Mouse (Mus musculus) limb, embryonic 14.5 days (tissue): ENCODE measurements around the gene Foxs1. TPM values are rescaled to one million over a fixed set of nuclear protein-coding genes. Genes with fewer than 3 reads are reported as not detected.

Experiments used
- ATAC-seq: fragments of 200-750 bp; cut with Nextera tagmentation; 2 replicates; pipeline ENCODE4 v1.8.0; 2017; ENCODE audit warnings: low read depth, moderate number of reproducible peaks, moderate TSS enrichment; ENCODE audit not compliant: low FRiP score
- DNase-seq: peaks from one replicate; pipeline ENCODE4 v3.0.0-alpha.2; 2015; ENCODE audit warnings: low spot score
- H3K27ac ChIP-seq: fragments of 300-500 bp; sonication (generic); replicated peaks from 2 replicates; pipeline ENCODE4 v1.5.1; 2014; ENCODE audit warnings: low read depth, mild to moderate bottlenecking, low read length, moderate library complexity, mixed read lengths
- H3K27me3 ChIP-seq: fragments of 300-500 bp; sonication (generic); 2 replicates; pipeline ENCODE4 v1.6.1; 2014; ENCODE audit warnings: low read length, mixed read lengths; ENCODE audit not compliant: control insufficient read depth, insufficient read depth
- H3K36me3 ChIP-seq: fragments of 300-500 bp; sonication (generic); 2 replicates; pipeline ENCODE4 v1.6.1; 2014; ENCODE audit warnings: mild to moderate bottlenecking, low read length, moderate library complexity, mixed read lengths; ENCODE audit not compliant: control insufficient read depth, insufficient read depth
- H3K4me1 ChIP-seq: fragments of 300-500 bp; sonication (generic); 2 replicates; pipeline ENCODE4 v1.6.1; 2014; ENCODE audit warnings: antibody characterized with exemption, low read length, mixed read lengths; ENCODE audit not compliant: control insufficient read depth, insufficient read depth
- H3K4me2 ChIP-seq: fragments of 300-500 bp; sonication (generic); replicated peaks from 2 replicates; pipeline ENCODE4 v1.6.1; 2014; ENCODE audit warnings: low read depth, mild to moderate bottlenecking, low read length, moderate library complexity; ENCODE audit not compliant: severe bottlenecking
- H3K4me3 ChIP-seq: fragments of 300-500 bp; sonication (generic); replicated peaks from 2 replicates; pipeline ENCODE4 v1.5.1; 2014; ENCODE audit warnings: low read length
- H3K9ac ChIP-seq: fragments of 300-500 bp; sonication (generic); 2 replicates; pipeline ENCODE4 v1.6.1; 2014; ENCODE audit warnings: mild to moderate bottlenecking, low read depth, low read length, moderate library complexity; ENCODE audit not compliant: severe bottlenecking
- H3K9me3 ChIP-seq: fragments of 300-500 bp; sonication (generic); 2 replicates; pipeline ENCODE4 v1.6.1; 2016; ENCODE audit warnings: low read length; ENCODE audit not compliant: control insufficient read depth
- POLR2A ChIP-seq: fragments of 200-500 bp; IDR thresholded peaks from 2 replicates; pipeline ENCODE4 v1.8.0; 2012; ENCODE audit warnings: inconsistent platforms, mild to moderate bottlenecking, moderate library complexity, borderline replicate concordance; ENCODE audit not compliant: insufficient read depth, insufficient read length; ENCODE audit errors: extremely low read depth
- WGBS: fragments of 180-500 bp; shearing (Covaris S2); extraction: QIAGEN DNeasy Blood & Tissue Kit; methylation state at CpG from one replicate; pipeline ENCODE4 v1.1.7; 2014; 5-methylcytosine and 5-hydroxymethylcytosine counted together
- polyA plus RNA-seq, 2 experiments: library from polyadenylated mRNA; depleted of rRNA in 1 of 2; stranded (reverse) in 1 of 2; unstranded in 1 of 2; fragments of >200 nt; fragmentation: Nextera tagmentation in 1 of 2; extraction: Ambion mirVana in 1 of 2; gene quantifications; 2 replicates each; pipeline versions ENCODE4 v1.2.1 to v1.2.3; 2012 to 2014

Foxs1 gene
- polyA plus RNA-seq, 2 experiments: 2.2 to 2.9 TPM

- no peaks in the 10 kb centered on the region for H3K27me3 ChIP-seq
- no peaks in the 10 kb centered on the region for H3K9me3 ChIP-seq
- WGBS: 93% methylated on average over 2 of the region's 3 CpGs
- no peak for DNase-seq
- no peak overlapping the region for H3K9ac ChIP-seq
- H3K4me1 ChIP-seq: peaks cover 9% of the 10 kb centered on the region
- no peak for ATAC-seq
- H3K4me2 ChIP-seq: no peak overlapping the region
- H3K36me3 ChIP-seq: no peaks in the 10 kb centered on the region
- H3K4me3 ChIP-seq: no peak overlapping the region
- no peak overlapping the region for H3K27ac ChIP-seq
- TF ChIP-seq POLR2A: no peak
Observed at GRCm38 (mm10) chr2:152923621-152924020, 9.4 kb downstream of the Foxs1 start.

DNA sequence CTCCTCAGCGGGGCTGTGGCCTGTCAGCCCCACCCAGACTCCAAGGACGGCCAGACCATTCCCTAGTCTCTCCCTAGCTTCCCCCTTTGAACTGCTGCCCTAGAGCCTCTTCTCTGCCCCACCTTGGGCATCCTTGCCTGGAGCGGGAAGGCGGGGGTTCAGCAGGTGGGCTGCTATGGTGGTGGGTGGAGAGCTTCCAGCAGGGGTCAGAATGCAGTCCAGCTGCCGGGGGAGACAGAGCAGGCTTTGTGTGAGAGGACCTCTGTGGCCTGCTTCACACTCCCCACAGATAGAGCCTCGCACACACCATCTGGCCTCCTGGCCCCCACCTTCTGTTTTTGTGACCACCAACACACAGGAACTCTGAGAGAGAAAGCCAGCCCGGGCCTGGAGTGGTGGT is 10.6 kb downstream of the Foxs1 start:
- H3K4me1 ChIP-seq: peaks cover 9% of the 10 kb centered on the region
- TF ChIP-seq POLR2A: no peak
- no peak overlapping the region for H3K4me2 ChIP-seq
- H3K9me3 ChIP-seq: no peaks in the 10 kb centered on the region
- no peak overlapping the region for H3K27ac ChIP-seq
- ATAC-seq (no peak), DNase-seq (no peak)
- H3K4me3 ChIP-seq: no peak overlapping the region
- no peaks in the 10 kb centered on the region for H3K27me3 ChIP-seq
- WGBS: 26% methylated on average over 7 of the region's 7 CpGs
- no peaks in the 10 kb centered on the region for H3K36me3 ChIP-seq
- no peak overlapping the region for H3K9ac ChIP-seq

DNA sequence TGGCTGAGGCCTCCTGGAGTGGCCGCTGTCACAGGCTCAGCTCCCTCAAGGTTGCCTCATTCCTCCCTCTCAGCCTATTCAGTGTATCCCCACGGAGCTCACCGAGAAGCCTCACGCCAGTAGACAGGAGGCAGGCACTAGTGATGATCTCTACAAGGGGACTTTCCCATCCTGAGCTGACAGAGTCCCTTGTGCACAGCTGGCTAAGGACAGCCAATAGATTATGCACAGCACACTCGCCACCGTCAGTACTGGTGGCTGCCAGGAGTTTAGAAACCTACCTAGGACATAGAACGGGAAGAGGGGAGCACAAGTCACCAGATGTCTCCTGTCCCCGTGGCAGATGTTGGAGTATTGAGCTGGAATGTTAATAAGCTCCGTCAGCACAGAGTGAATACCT is 15.3 kb downstream of the Foxs1 start:
- Histone ChIP-seq H3K4me3 (no peak overlapping the region), H3K9ac (no peak overlapping the region), H3K4me2 (no peak overlapping the region), H3K27ac (no peak overlapping the region), H3K36me3 (no peaks in the 10 kb centered on the region), H3K27me3 (peaks cover 13% of the 10 kb centered on the region; the same call in 1 of the 2 replicates), H3K9me3 (no peaks in the 10 kb centered on the region), H3K4me1 (no peaks in the 10 kb centered on the region)
- 53% methylated on average over 9 of the region's 9 CpGs for WGBS
- no peak for TF ChIP-seq POLR2A
- ATAC-seq (no peak), DNase-seq (no peak)

DNA sequence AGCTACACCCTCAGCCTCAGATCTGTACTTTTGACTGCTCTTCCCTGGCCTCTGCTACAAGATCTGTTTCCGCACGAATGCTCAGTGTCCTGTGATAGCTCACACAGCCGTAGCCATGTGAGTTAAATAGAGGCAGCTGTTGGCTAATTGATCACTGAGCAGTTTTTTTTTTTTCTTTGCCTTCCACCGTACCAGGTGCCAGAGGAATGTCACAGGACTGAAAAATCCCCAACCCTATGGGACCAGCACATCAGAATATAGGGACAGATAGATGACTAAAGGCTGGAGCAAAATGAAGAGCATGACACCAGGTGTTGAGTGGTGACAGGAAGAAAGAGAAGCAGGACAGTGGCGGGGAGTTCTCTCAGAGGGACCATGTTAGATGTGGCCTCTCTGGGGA is 16.9 kb downstream of the Foxs1 start:
- no peak for TF ChIP-seq POLR2A
- H3K4me1 ChIP-seq: no peaks in the 10 kb centered on the region
- WGBS: 32% methylated on average over 5 of the region's 5 CpGs
- no peak overlapping the region for H3K4me3 ChIP-seq
- DNase-seq: no peak
- no peaks in the 10 kb centered on the region for H3K9me3 ChIP-seq
- ATAC-seq: no peak
- H3K9ac ChIP-seq: no peak overlapping the region
- H3K36me3 ChIP-seq: no peaks in the 10 kb centered on the region
- peaks cover 25% of the 10 kb centered on the region for H3K27me3 ChIP-seq
- H3K27ac ChIP-seq: no peak overlapping the region
- H3K4me2 ChIP-seq: no peak overlapping the region

DNA sequence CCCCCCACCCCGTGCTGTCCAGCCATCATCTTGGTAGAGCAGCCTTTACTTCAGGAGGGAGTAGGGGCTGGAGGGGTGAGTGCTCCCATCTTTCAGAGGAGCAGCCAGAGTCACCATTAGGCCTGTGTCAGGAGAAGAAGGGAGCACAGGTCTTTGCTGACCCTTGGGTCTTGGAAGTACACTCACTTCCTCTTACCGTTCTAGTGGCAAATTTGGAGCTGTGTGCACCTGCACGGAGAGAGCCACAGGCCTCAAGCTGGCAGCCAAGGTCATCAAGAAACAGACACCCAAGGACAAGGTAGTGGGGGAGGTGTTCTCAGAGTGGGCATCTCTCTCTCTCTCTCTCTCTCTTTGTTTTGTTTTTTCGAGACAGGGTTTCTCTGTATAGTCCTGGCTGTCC is 17.6 kb downstream of the Foxs1 start:
- Histone ChIP-seq H3K4me2 (no peak overlapping the region), H3K4me3 (no peak overlapping the region), H3K9ac (no peak overlapping the region), H3K27ac (no peak overlapping the region), H3K36me3 (no peaks in the 10 kb centered on the region), H3K4me1 (no peaks in the 10 kb centered on the region), H3K9me3 (no peaks in the 10 kb centered on the region), H3K27me3 (peaks cover 29% of the 10 kb centered on the region)
- DNase-seq (no peak), ATAC-seq (no peak)
- no peak for TF ChIP-seq POLR2A
- 84% methylated on average over 4 of the region's 4 CpGs for WGBS
